Mouse (Mus musculus) heart, postnatal 4 days (tissue): ENCODE results near the gene Tbc1d5. TPM values are rescaled to one million over a fixed set of nuclear protein-coding genes. Genes with fewer than 3 reads are reported as not detected.

Source experiments
- DNase-seq: peaks from one replicate; pipeline ENCODE4 v3.0.0; 2021
- total RNA-seq, 2 experiments: library from RNA; stranded (reverse); gene quantifications; 2 replicates each; pipeline ENCODE4 v1.2.3; 2021

The Tbc1d5 gene
- total RNA-seq, result 10 to 100 TPM; 19.1 to 19.2 TPM

GRCm38 (mm10) chr17:51179195-51179953 is at the start of gene Tbc1d5:
Gene Tbc1d5, minus strand, starts transcription at chr17:51179352.
- DNase-seq, result peak; percentile 94

GRCm38 (mm10) chr17:51226056-51226455 is 46.9 kb upstream of the Tbc1d5 start:
- no peak for DNase-seq

GRCm38 (mm10) chr17:51223152-51223551 is 44.0 kb upstream of the Tbc1d5 start:
- DNase-seq, result no peak

- DNase-seq, result no peak
Observed at GRCm38 (mm10) chr17:51221075-51221474, 41.9 kb upstream of the Tbc1d5 start.

- DNase-seq, result no peak
Observed at GRCm38 (mm10) chr17:51219897-51220296, 40.7 kb upstream of the Tbc1d5 start.

GRCm38 (mm10) chr17:51216426-51216825 is 37.3 kb upstream of the Tbc1d5 start:
- no peak for DNase-seq

GRCm38 (mm10) chr17:51209565-51209964 is 30.4 kb upstream of the Tbc1d5 start:
- DNase-seq, result no peak

- DNase-seq, result peak; percentile 50
Observed at GRCm38 (mm10) chr17:51204643-51205042, 25.5 kb upstream of the Tbc1d5 start.

GRCm38 (mm10) chr17:51195561-51195960 is 16.4 kb upstream of the Tbc1d5 start:
- no peak for DNase-seq

- DNase-seq, result no peak
Observed at GRCm38 (mm10) chr17:51194787-51195186, 15.6 kb upstream of the Tbc1d5 start.

- DNase-seq, result no peak
Observed at GRCm38 (mm10) chr17:51191381-51191780, 12.2 kb upstream of the Tbc1d5 start.

GRCm38 (mm10) chr17:51182715-51183114 is 3.6 kb upstream of the Tbc1d5 start:
- DNase-seq, result no peak

- peak; percentile 79 for DNase-seq
Observed at GRCm38 (mm10) chr17:51178491-51179194, 509 bp downstream of the Tbc1d5 start.

- DNase-seq, result no peak
Observed at GRCm38 (mm10) chr17:51177923-51178322, 1.2 kb downstream of the Tbc1d5 start.

- DNase-seq, result no peak
Observed at GRCm38 (mm10) chr17:51172332-51172731, 6.8 kb downstream of the Tbc1d5 start.

GRCm38 (mm10) chr17:51171504-51171903 is 7.6 kb downstream of the Tbc1d5 start:
- DNase-seq, result no peak

GRCm38 (mm10) chr17:51169911-51170310 is 9.2 kb downstream of the Tbc1d5 start:
- no peak for DNase-seq

GRCm38 (mm10) chr17:51162366-51162765 is 16.8 kb downstream of the Tbc1d5 start:
- DNase-seq, result no peak

- peak; percentile 44 for DNase-seq
Observed at GRCm38 (mm10) chr17:51159261-51159660, 19.9 kb downstream of the Tbc1d5 start.

GRCm38 (mm10) chr17:51150999-51151398 is 28.2 kb downstream of the Tbc1d5 start:
- DNase-seq, result no peak

GRCm38 (mm10) chr17:51144983-51145382 is 34.2 kb downstream of the Tbc1d5 start:
- DNase-seq, result no peak

GRCm38 (mm10) chr17:51142095-51142494 is 37.1 kb downstream of the Tbc1d5 start:
- DNase-seq, result no peak

GRCm38 (mm10) chr17:51111194-51111593 is 68.0 kb downstream of the Tbc1d5 start:
- no peak for DNase-seq

GRCm38 (mm10) chr17:51104294-51104693 is 74.9 kb downstream of the Tbc1d5 start:
- no peak for DNase-seq
